Mouse (Mus musculus): ENCODE measurements around the gene Bmi1.

The Bmi1 gene

GRCm38 (mm10) chr2:18724462-18724861, 47.6 kb downstream of the Bmi1 start:
- no peak for DNase-seq (ENCODE audit: low read depth)

- peak; percentile 22 for DNase-seq (ENCODE audit: low read depth)
Observed at GRCm38 (mm10) chr2:18725880-18726279, 49.1 kb downstream of the Bmi1 start.

GRCm38 (mm10) chr2:18731718-18732117, 54.9 kb downstream of the Bmi1 start:
- no peak for DNase-seq (ENCODE audit: low read depth)

- no peak for DNase-seq (ENCODE audit: low read depth)
Observed at GRCm38 (mm10) chr2:18734394-18735127, 57.7 kb downstream of the Bmi1 start.

Data from NIH3T3 (cell line).